Mouse (Mus musculus) Muller cell, postnatal 12 days (primary cell): Measurements from ENCODE around the gene Hexdc.

Source experiments
- DNase-seq: peaks from one replicate; pipeline ENCODE4 v3.0.0-alpha.2; 2015; ENCODE audit errors: inconsistent ontology term

Gene Hexdc

DNA sequence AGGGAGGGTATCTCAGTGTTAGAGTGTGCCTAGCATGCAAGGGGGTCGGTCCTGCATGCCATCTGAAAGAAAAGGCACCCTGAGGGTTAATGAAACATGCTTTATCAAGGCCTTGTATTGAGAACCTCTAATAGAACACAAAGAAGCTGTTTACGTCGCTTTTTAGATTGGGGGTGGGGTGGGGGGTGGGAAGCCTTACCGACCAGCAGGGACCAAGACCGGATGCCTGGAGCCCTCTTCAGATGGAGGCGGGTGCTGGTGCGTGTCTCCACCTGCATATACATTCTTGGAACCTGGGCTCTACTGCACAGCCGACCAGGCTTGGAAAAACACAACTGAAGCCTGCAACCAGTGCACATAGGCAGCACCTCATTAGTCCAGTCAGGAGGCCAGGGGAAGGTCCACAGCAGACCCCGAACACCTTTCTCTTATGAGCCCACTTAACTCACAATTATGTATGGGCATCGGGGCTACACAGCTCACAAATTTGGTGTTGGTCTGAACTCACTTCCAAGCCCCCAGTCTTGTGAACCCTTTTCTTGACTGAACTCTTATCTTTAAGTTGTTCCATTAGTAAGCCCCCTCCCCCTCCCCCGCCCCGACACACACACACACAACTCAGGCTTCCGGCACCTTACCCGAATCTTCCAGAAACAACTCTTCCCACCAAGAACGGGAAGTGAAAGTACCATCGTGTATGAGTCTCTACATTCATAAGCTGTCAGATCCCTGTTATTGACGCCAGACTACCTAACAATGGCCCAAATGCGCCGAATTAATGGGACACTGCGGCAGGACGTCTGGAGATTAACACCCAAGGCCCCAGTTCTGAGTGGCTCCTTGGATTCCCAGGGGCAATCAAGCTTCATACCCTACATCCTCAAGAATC, 24.1 kb downstream of the Hexdc start:
- no peak for DNase-seq

DNA sequence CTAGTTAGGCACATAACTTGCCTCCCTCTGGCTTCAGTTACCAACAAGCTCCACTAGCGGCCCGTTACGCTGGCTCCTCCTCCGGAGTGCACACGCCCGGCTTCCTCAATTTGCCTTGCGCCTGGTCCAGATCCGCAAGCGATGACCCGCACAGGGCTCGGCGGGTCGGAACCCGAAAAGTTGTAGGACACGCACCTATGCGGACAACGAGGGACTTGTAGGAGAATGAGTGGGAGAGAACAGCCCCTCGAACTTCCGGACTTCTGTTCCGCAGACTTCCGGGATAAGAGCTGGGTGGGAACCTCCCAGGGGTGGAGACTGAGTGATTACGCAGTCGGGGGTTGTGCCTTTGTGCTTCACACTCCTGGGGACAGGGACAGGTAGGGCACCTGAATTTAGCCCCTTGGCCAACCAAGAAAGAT, 24.8 kb downstream of the Hexdc start, which contains the start of gene Cybc1:
Gene Cybc1 (minus strand): TSS at position 305 of the 422 bp plus-strand sequence.
- DNase-seq = peak; percentile 81

DNA sequence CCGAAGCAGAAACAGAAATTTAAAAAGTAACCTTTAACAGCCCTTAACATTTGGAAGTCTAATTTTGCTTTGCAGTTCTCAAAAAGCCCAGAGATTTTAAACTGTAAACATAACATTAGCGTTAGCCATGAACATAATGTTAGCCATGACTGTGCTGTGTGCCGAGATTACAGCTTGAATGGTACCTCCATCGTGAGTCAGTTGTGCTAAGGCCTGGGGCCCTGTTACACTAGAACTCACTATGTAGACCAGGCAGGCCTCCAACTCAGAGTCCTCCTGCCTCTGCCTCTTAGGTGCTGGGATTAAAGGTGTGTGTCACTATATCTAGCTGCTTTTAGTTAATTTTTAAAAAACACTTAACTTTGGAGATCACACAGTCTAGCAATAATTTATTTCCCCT, 27.0 kb downstream of the Hexdc start:
- no peak for DNase-seq

DNA sequence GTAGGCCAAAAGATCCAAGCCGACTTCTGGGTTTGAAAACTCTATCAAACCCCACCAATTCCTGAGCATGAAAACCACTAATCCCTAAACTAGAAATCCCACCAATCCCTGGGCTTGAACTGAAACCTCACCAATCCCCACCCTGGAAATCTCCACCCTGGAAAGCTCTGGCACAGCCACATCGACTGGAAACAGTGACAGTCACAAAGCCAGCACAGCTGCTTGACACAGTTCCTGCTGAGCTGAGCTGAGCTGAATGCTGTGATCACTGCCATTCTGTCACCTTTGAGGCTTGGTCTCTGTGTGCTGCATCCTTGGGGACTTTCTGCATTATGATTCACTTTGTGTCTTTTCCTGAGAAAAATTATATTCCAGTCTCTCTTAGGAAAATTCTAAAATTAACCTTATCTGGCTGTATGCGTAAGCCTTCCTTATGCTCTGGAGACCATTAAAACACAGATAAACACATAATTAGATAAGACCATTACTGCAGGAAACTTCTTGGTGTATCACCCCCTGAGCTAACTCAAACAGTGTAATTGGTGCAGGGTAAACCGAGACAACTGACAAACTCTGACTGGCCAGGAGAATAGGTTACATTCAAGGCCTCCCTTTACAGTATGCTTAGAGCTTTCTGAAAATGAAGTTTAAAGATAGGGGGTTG, 27.5 kb downstream of the Hexdc start:
- no peak for DNase-seq

GRCm38 (mm10) chr11:121232706-121233105, 28.5 kb downstream of the Hexdc start:
- peak; percentile 6 for DNase-seq

- DNase-seq = no peak
Observed at GRCm38 (mm10) chr11:121235475-121236238, 31.4 kb downstream of the Hexdc start.

- peak; percentile 100 for DNase-seq
Observed at GRCm38 (mm10) chr11:121236564-121237344, 32.5 kb downstream of the Hexdc start, which contains the start of gene Narf. TSS of gene Narf (plus strand) at chr11:121237253.

DNA sequence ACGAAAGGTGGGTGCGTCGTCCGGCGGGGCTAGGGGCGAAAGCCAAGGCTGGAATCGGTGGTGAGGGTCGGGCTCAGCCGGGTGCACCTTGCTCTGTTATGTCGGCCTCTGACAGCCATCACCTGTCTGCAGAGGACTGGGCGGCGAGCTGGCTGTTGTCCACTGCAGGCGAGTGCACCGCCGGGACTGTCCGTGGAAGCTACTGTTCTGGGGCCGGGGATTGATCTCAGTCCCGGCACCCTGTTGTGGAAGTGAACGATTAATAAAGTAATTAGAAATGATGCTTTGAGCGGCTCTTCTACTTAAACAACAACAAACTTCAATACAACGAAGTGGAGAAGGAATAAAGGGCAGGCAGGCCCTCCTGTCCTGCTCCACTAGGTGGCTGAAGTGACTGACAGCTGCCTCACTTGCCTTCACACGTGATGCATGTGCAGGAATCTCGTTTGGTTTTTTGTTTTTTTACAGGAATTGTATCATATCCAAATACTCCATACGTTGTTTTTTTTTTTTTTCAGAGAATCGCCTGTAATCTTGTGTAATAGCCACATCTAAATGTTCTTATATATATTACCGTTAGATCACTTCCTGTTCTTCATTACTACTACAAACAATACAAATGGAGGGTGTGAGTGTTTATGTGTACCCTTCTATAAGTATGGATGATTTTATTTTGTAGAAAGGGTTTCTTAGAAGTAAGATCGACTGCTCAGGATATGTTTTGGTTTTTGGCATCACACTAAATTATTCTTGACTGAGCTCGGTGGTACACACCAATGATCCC, 33.3 kb downstream of the Hexdc start:
- DNase-seq = no peak

DNA sequence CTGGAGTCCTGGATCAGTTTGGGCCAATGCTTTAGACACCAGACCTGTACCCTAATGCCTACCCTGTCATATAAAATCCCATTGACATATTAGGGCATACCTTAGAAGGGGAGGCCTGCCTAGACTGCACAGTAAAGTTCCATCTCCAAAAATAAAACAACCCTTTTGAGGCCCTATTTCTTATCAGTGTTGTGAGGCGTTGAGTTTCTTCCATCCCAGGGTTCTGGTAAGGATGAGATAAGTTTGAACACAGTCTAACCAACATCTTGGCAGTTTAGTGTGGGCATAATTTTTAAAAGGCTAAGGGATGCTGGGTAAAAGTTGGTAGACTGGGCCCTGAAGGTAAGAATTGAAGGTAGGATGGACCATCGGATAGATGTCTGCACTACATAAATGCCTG, 35.4 kb downstream of the Hexdc start:
- no peak for DNase-seq

GRCm38 (mm10) chr11:121250196-121250595, 46.0 kb downstream of the Hexdc start:
- no peak for DNase-seq

- peak; percentile 95 for DNase-seq
Observed at GRCm38 (mm10) chr11:121259160-121260100, 55.2 kb downstream of the Hexdc start, which contains the start of gene Foxk2. TSS of gene Foxk2 (plus strand) at chr11:121259990.

- DNase-seq = peak; percentile 37
Observed at GRCm38 (mm10) chr11:121260211-121260906, 56.1 kb downstream of the Hexdc start.

DNA sequence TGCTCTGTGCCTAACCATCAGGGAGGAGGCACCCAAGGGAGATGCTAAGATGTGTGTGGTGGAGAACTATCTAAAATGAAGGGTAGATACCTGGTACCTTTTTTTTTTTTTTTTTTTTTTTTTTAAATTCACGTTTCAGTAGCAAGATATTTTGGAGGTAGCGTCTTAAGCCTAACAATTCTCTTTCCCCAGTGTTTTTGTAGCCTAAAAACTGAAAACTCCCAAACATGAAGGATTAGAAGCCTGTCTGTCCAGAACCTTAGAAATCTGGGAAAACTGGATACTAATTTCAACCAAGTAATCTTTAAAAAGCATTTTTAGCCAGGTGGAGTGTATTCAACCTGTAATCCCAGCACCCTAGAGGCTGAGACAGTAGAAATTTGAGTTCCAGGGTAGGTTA, 56.8 kb downstream of the Hexdc start:
- DNase-seq = no peak
